Mouse (Mus musculus) urinary bladder, postnatal 36 days (tissue): ENCODE results near the gene Apeh.
"Not testable (repeated sequence)": the region's sequence is repeated elsewhere in the genome, so short reads cannot be mapped to it uniquely, and the experiment has no call there.

ENCODE experiments used
- DNase-seq, 2 experiments: peaks; one replicate each; pipeline ENCODE4 v3.0.0; 2022; ENCODE audit warnings: low spot score in 2 of 2, mixed read lengths in 1 of 2

Apeh gene

DNA sequence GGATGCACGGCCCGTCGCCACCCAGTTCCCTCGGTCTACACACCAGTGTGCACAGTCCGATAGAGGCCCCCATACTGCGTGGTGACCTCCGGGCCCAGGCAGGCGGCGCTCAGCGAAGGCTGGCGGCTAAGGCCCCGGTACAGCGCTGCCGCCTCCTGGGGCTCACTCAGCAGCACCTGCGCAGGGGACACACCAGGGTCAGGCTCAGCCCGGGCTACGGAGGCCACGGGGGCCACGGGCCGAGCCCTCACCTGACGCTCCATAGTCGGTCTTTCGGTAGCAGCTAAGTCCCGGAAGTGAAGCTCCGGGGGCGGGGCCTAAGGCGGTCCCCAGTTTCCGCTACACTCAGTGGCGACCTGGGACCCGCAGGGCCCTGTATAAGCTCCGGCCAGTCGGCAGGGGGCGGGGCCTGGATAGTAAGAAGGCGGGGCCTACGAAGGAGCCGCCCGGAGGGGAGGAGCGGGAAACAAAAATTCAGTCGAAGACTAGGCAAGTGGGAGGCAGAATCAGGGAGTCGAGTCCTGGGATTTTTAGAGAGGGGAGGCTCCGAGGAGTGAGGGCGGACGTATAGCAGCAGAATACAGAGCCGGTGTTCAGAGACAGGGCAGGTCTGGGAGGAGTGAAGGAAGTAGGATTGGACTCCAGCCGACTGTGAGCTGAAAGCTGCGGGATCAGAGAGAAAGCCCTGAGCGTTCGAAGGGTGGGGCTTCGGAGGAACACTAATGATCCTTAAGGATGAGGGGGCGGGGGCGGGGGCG is at the start of gene Apeh:
Apeh (minus strand) TSS at position 423 of the 758 bp plus-strand sequence.
- peak; percentile 96 for DNase-seq

DNA sequence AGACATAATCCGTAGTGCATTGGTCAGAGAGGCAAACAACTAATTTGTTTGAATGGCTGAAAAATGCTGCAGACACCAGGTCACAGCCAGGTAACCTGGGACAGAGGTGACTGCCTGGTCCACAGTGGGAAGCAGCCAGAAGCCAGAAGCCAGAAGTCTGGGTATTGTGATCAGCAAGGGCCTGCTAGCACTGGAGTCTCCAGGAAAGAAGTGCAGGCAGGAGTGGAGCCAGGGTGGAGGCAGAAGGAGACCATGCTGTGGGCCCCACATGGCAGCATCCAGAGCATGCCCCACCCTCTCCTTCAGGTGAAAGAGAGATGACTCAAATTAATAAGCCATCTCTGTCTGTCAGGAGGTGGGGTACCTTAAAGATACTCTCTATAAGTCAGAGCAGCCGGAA is 49.1 kb upstream of the Apeh start:
- no peak for DNase-seq

DNA sequence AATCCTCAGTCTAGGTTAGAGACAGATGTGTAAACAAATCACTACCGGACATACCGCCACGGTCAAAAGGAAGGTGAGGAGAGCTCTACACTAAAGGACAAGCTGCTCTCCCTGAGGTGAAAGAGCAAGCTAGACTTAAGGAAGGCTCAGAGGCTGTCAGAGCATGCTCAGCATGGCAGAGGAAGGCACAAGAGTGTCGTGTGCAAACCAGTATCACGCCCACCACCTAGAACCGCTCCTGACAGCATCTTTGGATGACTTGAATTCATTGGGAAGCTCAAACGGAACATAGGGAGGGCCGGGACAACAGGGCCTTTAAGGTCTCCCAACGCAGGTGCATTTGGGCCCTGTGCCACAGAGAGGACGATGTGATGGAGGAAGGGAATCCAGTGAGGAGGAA is 47.0 kb upstream of the Apeh start:
- no peak for DNase-seq

DNA sequence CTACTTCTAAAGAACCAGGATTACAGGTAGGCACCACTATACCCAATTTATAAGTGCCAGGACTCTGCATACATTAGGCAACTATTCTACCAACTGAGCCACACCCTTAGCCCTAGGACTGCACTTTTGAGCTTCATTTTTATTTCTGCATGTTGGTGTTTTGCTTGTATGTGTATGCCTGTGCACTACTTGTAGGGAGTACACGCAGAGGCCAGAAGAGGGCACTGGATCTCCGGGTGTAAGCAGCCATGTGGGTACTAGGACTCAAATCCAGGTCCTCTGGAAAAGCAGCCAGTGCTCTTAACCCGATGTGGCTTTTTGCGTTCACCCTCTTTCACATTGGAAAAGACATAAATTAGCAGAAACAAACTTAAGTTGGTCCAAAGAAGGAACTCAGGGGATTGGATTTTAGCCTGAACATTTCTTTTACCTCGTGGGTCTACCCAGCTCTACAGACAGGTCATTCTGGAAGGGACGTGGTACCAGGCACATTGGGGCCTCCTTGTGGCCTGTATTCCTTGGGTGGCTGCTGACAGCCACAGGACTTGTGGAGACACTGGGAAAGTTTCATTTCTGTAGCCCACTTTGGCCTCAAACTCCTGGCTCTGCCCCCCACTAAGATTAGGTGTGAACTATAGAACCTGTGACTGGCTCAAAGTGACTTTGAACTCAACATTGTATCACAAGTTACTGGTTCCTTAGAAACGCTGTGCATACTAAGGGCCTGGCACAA is 45.7 kb upstream of the Apeh start:
- DNase-seq: no peak

DNA sequence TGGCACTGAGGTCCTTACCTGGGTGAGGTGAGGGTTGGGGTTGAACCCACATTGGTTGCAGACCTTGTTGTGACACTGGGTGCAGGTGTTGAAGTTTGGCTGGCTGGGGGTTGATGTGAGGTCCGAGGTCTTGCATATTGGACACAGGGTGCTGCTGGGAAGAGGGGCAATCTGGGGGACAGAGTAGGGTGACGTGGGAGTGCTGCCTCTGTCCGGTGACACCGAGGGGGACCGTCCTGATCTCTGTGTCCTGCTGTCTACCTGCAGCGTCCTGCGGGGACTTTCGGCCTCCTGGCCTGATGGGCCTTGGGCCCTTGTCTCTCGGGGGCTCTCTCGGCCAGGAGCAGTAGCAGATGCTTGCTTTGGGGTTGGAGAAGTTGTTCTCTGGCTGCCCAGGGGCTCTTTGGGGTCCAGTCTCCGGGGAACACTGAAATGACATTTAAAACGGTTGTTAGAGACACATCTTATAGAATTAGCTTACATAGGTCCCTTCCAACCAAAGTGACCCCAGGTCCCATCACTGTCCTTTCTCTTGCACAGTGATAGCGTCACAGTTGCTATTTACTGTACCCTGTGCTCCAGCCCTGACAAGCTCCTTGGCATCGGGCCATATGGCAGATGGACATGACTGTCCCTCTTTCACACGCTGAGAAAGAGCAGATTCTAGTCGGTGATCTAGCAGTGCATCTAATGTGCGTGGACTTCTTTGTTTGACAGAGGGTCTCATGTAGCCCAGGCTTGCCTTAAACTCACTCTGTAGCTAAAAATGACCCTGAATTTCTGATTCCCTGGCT is 45.0 kb upstream of the Apeh start:
- DNase-seq: no peak

DNA sequence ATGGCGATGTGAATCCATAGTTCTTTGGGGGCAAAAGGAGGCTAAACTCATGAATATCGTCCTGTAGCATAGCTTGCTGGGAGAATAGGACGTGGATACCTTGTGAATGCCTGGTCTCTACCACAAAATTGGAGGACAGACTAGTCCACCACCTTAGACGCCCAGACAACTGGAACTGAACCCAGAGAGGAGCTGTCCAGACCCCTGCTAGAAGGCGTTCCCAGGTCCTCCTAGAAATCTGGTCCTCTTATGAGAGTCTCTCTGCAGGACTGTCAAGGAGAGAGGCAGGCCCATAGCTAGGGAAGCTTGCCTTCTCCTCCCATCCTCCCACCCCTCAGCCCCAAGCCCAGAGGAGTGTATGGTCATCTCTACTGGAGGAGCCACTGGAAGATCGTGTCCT is 43.7 kb upstream of the Apeh start:
- no peak for DNase-seq

DNA sequence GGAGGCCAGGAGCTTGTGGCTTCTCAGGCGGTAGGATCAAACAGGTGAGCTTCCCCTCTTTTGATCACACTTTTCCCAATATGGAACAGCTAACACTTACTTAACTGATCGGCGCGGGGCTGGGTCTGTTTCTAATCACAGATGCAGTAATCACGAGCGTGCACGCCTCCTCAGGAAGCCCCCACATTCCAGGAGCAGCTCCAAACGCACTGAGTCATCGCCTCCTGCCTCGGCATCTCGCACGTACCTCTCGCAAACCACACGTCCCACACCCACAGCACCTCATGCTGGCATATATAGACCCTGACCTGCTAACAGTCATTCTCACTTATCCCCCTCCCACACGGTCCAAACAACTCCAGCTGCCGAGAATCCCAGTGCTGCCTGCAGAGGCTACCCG is 43.1 kb upstream of the Apeh start:
- DNase-seq: no peak

DNA sequence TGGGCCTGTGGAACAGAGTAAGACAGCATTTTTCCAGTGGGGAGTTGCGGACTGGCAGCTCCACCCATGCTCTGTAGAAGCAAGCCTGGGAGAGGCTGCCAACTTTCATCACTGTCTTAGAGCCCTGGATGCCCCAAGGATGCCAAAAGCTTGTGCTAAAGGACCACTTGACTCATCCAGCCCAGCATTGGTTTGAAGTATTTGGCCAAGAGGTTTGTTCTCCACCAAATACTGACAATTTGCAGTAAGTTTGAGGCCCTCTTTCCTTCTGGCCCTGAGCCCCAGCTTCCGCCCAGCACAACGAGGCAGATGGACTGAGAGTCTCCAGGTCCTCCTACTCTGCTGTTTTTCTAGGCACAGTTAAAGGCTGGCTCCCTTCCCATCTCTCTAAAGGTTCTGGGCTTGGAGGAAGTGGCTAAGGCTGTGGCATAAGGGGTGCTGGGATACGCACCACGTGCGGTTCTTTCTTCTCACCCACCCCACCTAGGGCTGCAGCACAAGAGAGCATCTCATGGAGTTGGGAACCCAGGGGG is 42.6 kb upstream of the Apeh start:
- DNase-seq: no peak

DNA sequence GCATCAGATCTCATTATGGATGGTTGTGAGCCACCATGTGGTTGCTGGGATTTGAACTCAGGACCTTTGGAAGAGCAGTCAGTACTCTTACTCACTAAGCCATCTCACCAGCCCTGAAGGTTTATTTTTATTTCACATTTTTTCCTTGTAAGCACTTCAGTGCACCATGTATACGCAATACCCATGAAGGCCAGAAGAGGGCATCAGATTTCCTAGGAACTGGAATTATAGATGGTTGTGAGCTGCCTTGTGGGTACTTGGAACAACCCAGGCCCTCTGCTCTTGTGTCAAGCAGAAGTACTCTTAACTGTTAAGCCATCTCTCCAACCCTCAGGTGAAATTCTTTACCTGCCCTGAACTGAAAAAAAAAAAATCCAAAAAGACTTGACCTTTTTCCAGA is 41.8 kb upstream of the Apeh start:
- no peak for DNase-seq

DNA sequence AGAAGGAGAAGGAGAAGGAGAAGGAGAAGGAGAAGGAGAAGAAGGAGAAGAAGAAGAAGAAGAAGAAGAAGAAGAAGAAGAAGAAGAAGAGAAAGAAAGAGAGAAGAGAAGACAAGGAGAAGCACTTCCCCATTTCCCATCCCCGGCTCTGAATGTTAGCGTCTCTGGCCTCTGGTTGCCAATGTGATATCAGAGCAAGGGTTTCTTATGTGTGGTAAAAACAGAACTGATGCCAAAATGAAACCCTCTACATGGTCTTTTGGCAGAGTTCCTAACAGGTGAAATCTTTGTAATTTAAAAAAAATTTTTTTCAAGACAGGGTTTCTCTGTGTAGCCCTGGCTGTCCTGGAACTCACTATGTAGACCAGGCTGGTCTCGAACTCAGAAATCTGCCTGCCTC is 41.3 kb upstream of the Apeh start:
- not testable (repeated sequence) for DNase-seq

DNA sequence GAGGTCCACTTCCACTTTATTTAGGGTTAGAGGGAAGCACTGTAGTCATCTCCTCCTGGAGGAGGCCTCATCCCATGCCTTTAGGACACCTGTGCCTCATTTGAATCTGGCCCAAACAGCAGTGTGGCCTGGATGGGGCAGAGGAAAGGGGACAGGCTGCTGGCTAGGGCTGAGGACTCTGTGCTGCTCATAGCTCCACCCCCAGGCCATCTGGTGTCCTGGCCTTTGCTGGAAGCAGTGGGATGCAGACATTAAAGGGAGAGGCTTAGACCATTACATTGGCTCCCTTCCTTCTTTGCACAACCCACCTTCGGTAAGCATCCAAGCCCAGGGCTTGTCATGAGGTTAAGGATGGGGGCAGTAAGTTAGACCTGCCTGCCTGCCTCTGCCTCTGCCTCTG is 39.1 kb upstream of the Apeh start:
- DNase-seq: no peak

DNA sequence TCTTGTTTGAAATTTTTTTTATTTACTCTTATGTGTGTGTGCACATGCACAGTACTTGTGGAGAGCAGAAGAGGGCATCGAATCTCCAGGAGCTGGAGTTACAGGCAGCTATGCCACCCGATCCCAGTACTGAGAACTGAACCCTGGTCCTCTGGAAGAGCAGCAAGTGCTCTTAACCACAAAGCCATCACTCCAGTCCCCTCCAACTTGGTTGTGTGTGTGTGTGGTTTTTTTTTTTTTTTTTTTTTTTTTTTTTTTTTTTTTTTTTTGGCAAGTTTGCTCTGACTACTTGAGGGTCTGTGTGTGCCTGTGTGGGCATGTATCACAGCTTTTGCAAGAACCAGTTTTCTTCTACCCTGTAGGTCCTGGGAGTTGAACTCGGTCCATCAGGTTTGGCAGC is 38.0 kb upstream of the Apeh start:
- DNase-seq: no peak

DNA sequence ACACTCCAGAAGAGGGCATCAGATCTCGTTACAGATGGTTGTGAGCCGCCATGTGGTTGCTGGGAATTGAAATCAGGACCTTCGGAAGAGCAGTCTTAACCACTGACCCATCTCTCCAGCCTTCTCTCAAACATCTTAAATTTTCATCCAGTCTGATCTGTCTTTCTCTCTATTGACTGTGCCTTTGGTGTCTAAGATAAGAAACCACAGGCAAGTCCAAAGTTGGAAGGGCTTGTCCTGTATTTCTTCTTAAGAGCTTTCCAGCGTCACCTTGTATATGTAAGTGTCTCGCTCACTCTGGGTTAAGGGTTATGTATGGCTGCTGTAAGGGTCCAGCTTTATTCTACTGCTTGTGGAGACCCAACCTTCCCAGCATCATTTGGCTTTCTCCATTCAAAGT is 37.1 kb upstream of the Apeh start:
- no peak for DNase-seq

DNA sequence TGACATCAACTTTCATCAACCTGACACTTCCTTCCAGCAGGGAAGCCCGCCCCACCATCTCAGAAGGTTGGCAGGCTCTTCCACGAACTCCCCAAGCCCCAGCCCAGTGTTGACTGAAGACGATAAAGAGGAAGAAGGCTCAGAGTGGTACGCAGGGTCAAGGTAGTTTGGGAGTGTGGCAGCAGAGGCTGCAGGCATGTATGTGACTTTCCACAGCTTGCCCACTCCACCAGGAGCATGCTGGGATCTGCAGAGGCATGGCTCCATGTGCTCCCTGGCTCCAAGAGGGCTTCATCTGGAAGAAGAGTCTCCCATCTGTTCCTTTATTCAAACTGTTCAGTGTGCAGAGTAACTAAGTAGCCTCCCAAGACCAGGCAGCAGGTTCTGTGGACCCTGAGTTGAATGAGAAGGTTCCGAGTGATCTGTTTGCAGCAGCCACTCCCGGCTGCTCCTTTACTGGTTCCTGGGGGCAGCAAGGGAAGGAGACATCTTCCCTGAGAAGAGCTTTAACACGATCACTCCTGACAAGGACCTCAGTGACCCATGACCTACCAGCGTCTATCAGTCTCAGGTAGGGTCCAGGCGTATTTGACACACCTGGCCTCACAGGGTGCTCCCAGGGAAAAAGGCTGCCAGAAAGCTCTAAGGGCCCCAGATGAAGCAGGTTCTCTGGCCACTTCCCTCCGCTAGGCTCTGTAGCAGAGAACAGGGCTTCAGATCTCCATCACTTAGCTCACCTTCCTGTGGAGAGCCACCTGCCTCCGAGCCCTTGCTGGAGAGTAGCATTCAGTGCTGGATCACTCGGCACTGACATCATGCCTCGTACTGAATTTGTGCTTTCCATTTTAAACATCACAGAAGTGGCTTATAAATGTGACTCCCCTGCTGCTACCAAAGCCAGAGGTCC is 34.9 kb upstream of the Apeh start:
- no peak for DNase-seq

DNA sequence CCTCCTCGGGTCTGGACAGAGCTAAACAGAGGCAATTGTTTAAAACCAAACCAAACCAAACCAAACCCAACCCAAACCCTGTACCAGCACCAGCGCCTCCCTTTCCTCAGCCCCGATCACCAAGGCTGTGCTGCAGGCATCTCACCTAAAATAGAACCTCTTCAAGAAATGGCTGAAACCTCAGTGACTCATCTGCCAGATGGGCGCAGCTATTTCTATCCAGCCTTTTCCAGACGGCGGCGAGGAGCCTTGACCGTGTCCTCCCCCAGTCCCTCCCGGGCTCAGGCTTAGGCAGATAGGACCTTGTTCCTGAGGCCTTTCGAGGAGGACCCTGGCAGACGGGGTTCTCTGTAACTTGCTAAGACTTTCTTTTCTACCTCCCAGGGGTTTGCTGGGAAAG is 33.8 kb upstream of the Apeh start:
- DNase-seq: no peak

DNA sequence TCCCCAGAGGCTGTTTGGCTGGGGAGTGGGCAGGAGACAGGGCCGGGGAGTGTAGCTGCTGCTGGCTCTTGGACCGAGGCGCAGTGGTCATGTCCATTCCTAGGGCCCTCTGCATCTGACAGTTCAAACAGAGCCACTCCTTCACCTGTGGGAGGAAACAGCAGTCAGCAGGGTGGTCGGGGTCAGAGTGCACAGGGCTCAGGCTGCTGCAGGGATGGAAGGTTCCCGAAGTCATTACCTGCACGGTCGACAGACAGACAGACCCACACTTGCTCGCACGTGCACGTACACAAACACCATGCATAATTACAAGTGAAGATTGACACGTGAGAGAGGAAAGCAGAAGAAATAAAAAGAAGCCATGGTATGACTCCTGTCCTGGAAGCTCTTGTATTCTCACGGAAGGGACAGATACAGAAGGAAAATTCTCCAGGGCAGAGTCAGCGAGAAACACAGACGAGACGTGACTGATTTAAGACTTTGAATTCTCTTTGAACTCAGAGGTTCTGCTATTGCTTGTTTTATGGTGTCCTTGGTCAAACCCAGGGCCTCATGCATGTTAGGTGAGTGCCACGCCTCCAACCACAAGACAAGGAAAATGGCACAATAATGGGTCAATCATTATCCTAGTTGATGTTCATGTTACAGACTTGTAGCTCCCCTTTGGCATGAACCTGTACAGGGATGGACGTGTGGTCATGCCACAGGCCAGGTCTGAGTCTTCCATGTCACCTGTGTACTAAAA is 32.2 kb upstream of the Apeh start:
- DNase-seq: no peak

DNA sequence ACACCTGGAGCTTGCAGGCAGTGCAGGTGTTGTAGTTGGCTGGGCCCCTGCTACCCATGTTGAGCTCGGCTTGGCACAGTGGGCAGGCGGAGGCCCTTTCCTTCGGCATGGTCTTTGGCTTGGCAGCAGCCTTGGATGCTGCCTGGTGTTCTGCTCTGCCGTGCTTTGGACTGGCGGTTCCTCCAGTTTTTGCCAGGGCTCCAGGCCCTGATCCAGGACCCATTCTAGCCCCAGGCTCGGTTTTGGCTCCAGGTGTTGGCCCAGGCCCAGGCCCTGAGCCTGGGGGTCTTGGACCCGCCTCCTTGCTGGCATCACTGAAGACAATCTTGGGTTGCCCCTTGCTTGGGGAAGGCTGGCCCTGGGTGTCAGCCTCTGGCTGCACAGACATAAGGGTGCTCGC is 31.3 kb upstream of the Apeh start:
- no peak for DNase-seq

DNA sequence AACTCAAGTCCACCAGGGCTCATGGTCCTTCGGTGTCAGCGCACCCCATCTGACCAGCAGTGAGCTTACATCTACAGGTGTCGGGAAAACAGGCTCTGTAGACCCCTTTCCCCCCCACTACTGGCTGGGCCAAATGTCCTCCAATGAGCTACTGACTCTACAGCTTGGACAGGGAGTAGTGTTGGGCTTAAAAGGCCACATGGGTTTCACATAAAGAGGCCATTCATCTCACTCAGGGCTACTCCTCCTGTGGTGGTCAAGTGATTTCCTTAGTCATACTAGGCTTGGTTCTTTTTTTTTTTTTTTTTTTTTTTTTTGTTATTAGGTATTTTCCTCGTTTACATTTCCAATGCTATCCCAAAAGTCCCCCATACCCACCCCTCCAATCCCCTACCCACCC is 29.5 kb upstream of the Apeh start:
- no peak for DNase-seq

DNA sequence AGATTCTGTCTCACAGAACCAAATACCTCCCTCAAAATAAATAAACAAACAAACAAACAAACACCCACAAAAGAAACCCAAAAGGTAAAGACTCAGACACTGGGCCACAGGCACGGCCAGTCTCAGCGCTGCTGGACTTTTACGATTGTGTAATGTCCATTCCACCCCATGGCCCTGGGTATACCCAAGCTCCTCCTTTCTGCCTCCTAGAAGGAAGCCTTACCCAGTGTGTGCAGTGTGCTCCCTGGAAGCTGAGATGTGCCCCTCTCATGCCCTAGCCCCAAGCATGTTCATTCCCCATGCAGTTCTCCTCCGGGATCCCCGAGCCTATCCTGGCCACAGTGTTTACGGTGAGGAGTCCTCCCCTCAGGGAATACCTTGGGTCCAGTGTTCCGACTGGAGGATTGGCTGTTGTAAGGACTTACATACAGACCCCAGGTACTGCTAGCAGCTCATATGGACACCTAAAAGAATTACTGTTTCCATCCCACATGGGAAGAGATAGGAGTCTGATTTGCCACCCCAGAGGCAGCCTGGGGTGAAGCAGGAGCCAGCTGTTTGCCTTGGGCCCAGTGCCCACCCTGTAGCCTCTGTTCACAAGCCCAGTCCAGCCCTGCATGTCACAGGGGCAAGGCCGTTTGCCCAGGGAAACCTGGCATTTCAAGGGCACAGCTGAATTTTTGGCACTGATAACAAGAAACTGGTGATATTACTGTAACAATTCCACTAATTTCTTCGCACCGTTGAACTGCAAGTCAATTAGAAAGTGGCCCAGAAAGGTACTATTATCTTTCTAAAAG is 27.0 kb upstream of the Apeh start:
- no peak for DNase-seq

DNA sequence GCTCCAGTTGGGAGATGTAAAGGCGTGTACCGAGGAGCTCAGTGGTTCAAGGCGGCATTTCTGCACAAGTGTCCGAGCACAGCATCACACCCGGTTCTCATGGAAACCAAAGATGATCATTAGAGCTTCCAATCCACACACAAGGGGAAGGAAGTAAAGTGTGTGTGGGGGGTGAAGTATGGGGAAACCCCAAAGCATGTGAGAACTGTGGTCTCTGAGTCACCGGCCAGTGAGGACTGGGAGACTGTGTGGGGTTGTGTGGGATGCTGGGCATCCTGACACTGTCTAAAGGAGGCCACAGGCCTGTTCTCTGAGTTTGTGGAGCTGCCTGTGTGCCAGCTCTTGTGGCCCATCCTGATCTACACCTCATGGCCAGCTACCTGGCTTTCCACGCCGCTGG is 26.3 kb upstream of the Apeh start:
- no peak for DNase-seq
